Mouse (Mus musculus) kidney, embryonic 15.5 days (tissue): Measurements from ENCODE around the gene Gch1. TPM values are rescaled to one million over a fixed set of nuclear protein-coding genes. Genes with fewer than 3 reads are reported as not detected.

Experiments used
- ATAC-seq: fragments of 200-750 bp; cut with Nextera tagmentation; replicated peaks from 2 replicates; pipeline ENCODE4 v1.8.0; 2017; ENCODE audit warnings: moderate TSS enrichment; ENCODE audit not compliant: low FRiP score
- H3K27ac ChIP-seq: fragments of 300-500 bp; sonication (generic); 2 replicates; pipeline ENCODE4 v1.5.1; 2015; ENCODE audit warnings: mild to moderate bottlenecking, inconsistent platforms
- H3K27me3 ChIP-seq: fragments of 300-500 bp; sonication (generic); 2 replicates; pipeline ENCODE4 v1.6.1; 2015; ENCODE audit warnings: inconsistent platforms
- H3K36me3 ChIP-seq: fragments of 300-500 bp; sonication (generic); 2 replicates; pipeline ENCODE4 v1.6.1; 2015; ENCODE audit warnings: inconsistent platforms
- H3K4me1 ChIP-seq: fragments of 300-500 bp; sonication (generic); 2 replicates; pipeline ENCODE4 v1.6.1; 2015; ENCODE audit warnings: inconsistent platforms
- H3K4me2 ChIP-seq: fragments of 300-500 bp; sonication (generic); 2 replicates; pipeline ENCODE4 v1.6.1; 2015; ENCODE audit warnings: moderate library complexity, mild to moderate bottlenecking, inconsistent platforms
- H3K4me3 ChIP-seq: fragments of 300-500 bp; sonication (generic); replicated peaks from 2 replicates; pipeline ENCODE4 v1.5.1; 2015; ENCODE audit warnings: mild to moderate bottlenecking, inconsistent platforms
- H3K9ac ChIP-seq: fragments of 300-500 bp; sonication (generic); 2 replicates; pipeline ENCODE4 v1.6.1; 2015; ENCODE audit warnings: mild to moderate bottlenecking, inconsistent platforms
- H3K9me3 ChIP-seq: fragments of 300-500 bp; sonication (generic); replicated peaks from 2 replicates; pipeline ENCODE4 v1.6.1; 2016; ENCODE audit warnings: inconsistent platforms
- WGBS: fragments of 180-500 bp; shearing (Covaris S2); methylation state at CpG from one replicate; pipeline ENCODE4 v1.1.7; 2015; ENCODE audit warnings: mixed read lengths; 5-methylcytosine and 5-hydroxymethylcytosine counted together
- polyA plus RNA-seq: library from polyadenylated mRNA; unstranded; fragments of >200 nt; fragmentation: Nextera tagmentation; extraction: Ambion mirVana; gene quantifications from 2 replicates; pipeline ENCODE4 v1.2.1, GENCODE M21; 2015

Gch1 gene
- polyA plus RNA-seq, 1 experiment from 2014 or later: 4.1 TPM

DNA sequence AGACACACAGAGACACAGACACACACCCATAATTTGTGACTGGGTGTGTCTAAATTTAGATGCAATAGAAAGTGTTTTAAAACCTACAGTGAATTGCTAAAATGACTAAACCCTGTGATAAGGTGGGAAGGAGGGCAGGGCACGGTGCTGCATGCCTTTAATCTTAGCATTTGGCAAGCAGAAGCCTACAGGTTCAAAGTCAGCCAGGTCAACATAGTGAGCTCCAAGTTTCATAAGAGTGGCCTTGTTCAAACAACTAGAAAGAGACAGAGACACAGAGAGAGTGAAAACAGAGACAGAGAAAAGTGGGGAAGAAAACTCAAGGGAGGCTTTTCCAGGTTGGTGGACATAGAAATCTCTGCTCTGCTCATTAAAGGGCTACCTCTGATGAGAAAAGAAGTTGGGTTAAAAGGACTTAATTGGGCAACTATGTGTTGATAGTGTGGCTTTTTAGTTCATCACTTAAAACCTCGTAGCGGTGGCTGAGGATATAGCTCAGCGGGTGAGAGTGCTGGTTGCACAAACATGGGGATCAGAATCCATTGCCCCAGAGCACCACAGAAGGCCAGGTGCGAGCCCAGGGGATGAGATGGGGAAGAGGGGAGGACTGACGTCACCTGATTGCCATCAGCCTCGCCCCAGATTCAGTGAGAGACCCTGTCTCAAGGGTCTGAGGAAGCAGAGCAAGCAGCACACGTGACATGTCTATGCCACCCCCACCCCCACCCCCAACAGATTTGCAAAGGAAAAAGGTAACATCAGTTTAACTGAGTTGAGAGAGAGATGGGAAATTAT lies 31.2 kb upstream of the Gch1 start:
- Histone ChIP-seq H3K4me3 (no peak overlapping the region), H3K36me3 (no peaks in the 10 kb centered on the region), H3K27ac (no peak overlapping the region), H3K9ac (no peak overlapping the region), H3K4me1 (no peaks in the 10 kb centered on the region), H3K9me3 (no peaks in the 10 kb centered on the region), H3K27me3 (no peaks in the 10 kb centered on the region), H3K4me2 (no peak overlapping the region)
- WGBS: 84% methylated on average over 8 of the region's 8 CpGs
- ATAC-seq: no peak

DNA sequence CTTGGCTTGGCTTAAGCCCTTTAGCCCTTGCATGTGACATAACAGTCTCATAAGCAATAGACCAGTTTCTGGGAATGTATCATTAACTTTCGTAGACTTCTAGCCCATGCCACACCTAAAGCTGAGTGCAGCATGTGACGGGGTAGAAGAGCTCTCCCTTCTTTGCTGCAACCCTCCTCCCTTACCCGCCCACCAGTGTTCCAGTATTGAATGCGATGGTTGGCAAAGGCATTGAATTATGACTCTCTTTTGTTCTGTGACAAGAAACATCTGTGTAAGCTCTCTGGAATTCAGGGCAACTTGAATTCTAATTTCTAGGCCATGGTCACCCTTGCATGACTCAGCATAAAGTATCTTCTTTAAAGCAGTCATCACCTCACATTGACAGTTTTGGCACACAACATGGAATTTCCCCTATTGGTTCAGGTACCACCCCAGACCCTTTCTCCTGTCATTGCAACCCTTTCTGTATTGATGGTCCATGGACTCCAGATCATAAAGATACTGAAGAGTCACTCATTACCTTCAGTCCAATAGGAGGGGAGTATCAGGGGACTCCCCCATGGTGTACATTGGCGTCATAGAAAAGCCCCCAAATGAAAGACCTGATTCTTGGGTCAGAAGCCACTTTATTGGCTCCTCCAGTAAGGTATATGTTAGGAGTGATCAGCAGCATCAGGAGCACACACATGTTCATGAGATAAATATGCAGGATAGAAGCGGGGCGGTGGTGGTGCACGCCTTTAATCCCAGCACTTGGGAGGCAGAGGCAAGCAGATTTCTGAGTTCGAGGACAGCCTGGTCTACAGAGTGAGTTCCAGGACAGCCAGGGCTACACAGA lies 29.8 kb upstream of the Gch1 start:
- 82% methylated on average over 9 of the region's 9 CpGs for WGBS
- H3K4me2 ChIP-seq: no peak overlapping the region
- H3K27me3 ChIP-seq: no peaks in the 10 kb centered on the region
- no peak overlapping the region for H3K27ac ChIP-seq
- no peaks in the 10 kb centered on the region for H3K9me3 ChIP-seq
- ATAC-seq: no peak
- H3K36me3 ChIP-seq: no peaks in the 10 kb centered on the region
- H3K4me1 ChIP-seq: no peaks in the 10 kb centered on the region
- no peak overlapping the region for H3K4me3 ChIP-seq
- H3K9ac ChIP-seq: no peak overlapping the region

DNA sequence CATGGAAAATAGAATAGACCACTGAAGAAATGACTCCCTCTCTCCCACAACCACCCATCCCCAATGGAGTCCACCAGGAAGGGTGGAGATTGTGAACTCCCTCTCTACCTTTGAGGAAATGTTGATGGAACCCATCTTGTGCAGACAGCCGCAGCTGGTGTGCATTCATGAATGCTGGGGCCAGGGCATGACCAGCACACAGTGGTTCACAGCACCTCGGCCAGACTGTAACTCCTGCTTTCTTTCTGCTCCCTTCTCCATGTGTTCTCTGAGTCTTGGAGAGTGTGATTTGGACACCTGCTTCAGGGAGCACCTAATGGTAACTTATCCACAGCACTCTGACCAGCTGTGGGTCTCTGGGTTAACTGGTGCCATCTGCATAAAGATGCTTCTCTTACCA lies 27.3 kb upstream of the Gch1 start:
- 84% methylated on average over 2 of the region's 2 CpGs for WGBS
- H3K9me3 ChIP-seq: no peaks in the 10 kb centered on the region
- no peak overlapping the region for H3K4me3 ChIP-seq
- H3K9ac ChIP-seq: no peak overlapping the region
- H3K27me3 ChIP-seq: no peaks in the 10 kb centered on the region
- H3K4me1 ChIP-seq: no peaks in the 10 kb centered on the region
- H3K4me2 ChIP-seq: no peak overlapping the region
- no peaks in the 10 kb centered on the region for H3K36me3 ChIP-seq
- ATAC-seq: no peak
- H3K27ac ChIP-seq: no peak overlapping the region

- Histone ChIP-seq H3K4me1 (no peaks in the 10 kb centered on the region), H3K36me3 (no peaks in the 10 kb centered on the region), H3K9ac (no peak overlapping the region), H3K4me3 (no peak overlapping the region), H3K4me2 (no peak overlapping the region), H3K9me3 (no peaks in the 10 kb centered on the region), H3K27me3 (no peaks in the 10 kb centered on the region), H3K27ac (no peak overlapping the region)
- WGBS: 90% methylated on average over 5 of the region's 5 CpGs
- no peak for ATAC-seq
Measured at GRCm38 (mm10) chr14:47214367-47214766, 25.2 kb upstream of the Gch1 start.

DNA sequence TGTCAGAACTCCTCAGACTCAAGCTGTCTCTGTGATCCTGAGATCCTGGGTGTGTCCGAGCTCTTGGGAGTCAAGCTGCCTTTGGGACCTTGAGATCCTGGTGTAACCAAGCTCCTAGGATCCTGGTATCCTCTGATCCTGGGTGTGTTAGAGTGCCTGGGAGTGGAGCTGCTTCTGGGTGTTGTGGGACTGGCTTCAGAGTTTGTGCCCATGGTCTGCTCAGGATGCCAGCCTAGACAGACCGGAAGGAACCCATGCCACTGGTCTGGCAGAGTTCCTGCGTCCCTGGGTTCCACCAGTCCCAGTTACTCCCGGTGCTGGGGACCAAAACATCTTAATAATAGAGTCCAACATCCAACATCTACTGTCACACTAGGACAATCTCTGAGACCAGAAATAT lies 24.1 kb upstream of the Gch1 start:
- Histone ChIP-seq H3K4me2 (no peak overlapping the region), H3K27ac (no peak overlapping the region), H3K4me1 (no peaks in the 10 kb centered on the region), H3K27me3 (no peaks in the 10 kb centered on the region), H3K9me3 (no peaks in the 10 kb centered on the region), H3K9ac (no peak overlapping the region), H3K36me3 (no peaks in the 10 kb centered on the region), H3K4me3 (no peak overlapping the region)
- ATAC-seq: no peak
- WGBS: 78% methylated on average over 4 of the region's 4 CpGs

GRCm38 (mm10) chr14:47209669-47210164 lies 20.5 kb upstream of the Gch1 start:
- no peak for ATAC-seq
- no peak overlapping the region for H3K27ac ChIP-seq
- H3K36me3 ChIP-seq: no peaks in the 10 kb centered on the region
- H3K9ac ChIP-seq: no peak overlapping the region
- H3K9me3 ChIP-seq: no peaks in the 10 kb centered on the region
- WGBS: 91% methylated on average over 4 of the region's 4 CpGs
- no peaks in the 10 kb centered on the region for H3K4me1 ChIP-seq
- no peak overlapping the region for H3K4me2 ChIP-seq
- no peak overlapping the region for H3K4me3 ChIP-seq
- no peaks in the 10 kb centered on the region for H3K27me3 ChIP-seq

GRCm38 (mm10) chr14:47208564-47209493 lies 19.6 kb upstream of the Gch1 start:
- Histone ChIP-seq H3K27me3 (no peaks in the 10 kb centered on the region), H3K9ac (no peak overlapping the region), H3K9me3 (no peaks in the 10 kb centered on the region), H3K36me3 (no peaks in the 10 kb centered on the region), H3K4me2 (no peak overlapping the region), H3K4me1 (no peaks in the 10 kb centered on the region), H3K27ac (no peak overlapping the region), H3K4me3 (no peak overlapping the region)
- WGBS: 88% methylated on average over 12 of the region's 12 CpGs
- no peak for ATAC-seq

- H3K4me3 ChIP-seq: no peak overlapping the region
- no peaks in the 10 kb centered on the region for H3K36me3 ChIP-seq
- no peak overlapping the region for H3K27ac ChIP-seq
- no peak for ATAC-seq
- no peaks in the 10 kb centered on the region for H3K4me1 ChIP-seq
- H3K9ac ChIP-seq: no peak overlapping the region
- 86% methylated on average over 3 of the region's 3 CpGs for WGBS
- H3K27me3 ChIP-seq: no peaks in the 10 kb centered on the region
- H3K9me3 ChIP-seq: no peaks in the 10 kb centered on the region
- no peak overlapping the region for H3K4me2 ChIP-seq
Measured at GRCm38 (mm10) chr14:47206601-47207000, 17.4 kb upstream of the Gch1 start.

DNA sequence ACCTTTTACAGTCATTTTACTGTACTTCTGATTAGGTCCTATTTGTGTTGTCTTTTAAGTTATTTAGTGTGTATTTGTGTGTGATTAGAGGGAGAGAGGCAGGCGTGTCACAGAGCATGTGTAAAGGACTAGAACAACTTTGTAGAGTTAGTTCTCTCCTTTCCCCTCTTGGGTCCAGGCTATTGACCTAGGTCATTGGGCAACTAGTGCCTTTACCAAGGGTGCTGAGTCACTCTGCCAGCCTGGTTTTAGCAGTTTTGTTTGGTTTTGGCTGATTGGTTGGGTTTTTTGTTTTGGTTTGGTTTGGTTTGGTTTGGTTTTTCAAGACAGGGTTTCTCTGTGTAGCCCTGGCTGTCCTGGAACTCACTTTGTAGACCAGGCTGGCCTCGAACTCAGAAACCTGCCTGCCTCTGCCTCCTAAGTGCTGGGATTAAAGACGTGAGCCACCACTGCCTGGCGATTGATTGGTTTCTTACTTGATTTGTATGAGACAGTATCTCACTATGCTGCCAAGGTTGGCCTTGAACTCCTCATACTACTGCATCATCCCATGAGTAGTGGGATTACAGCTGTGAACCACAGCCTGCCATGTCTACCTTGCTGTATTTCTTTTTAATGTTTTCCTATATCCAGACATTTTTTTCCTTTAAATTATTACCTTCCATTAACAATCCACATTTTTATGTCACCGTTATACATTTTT lies 16.2 kb upstream of the Gch1 start:
- Histone ChIP-seq H3K9ac (no peak overlapping the region), H3K27me3 (no peaks in the 10 kb centered on the region), H3K27ac (no peak overlapping the region), H3K9me3 (no peaks in the 10 kb centered on the region), H3K36me3 (no peaks in the 10 kb centered on the region), H3K4me2 (no peak overlapping the region), H3K4me3 (no peak overlapping the region), H3K4me1 (no peaks in the 10 kb centered on the region)
- no peak for ATAC-seq
- 89% methylated on average over 5 of the region's 5 CpGs for WGBS

DNA sequence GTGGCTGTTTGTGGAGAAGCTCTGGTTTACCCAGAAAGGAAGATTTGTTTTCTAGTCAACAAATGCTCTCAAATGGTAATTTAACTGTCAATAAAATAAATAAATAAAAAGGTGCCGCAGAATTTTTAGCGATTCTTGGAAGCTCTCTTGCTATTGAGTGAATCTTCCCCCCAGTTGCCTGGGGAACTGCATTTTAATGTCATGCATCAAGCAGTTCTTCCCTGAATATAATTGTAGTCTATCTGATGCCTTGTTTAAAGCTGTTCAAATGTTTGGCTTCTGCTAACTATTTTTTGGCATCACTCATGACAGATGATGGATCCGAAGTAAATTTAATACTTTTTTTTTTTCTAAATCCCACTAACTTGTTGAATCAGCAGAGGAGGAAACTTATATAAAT lies 8.1 kb upstream of the Gch1 start:
- H3K4me3 ChIP-seq: no peak overlapping the region
- ATAC-seq: no peak
- H3K27me3 ChIP-seq: no peaks in the 10 kb centered on the region
- no peak overlapping the region for H3K4me2 ChIP-seq
- H3K4me1 ChIP-seq: no peaks in the 10 kb centered on the region
- no peak overlapping the region for H3K27ac ChIP-seq
- H3K36me3 ChIP-seq: no peaks in the 10 kb centered on the region
- WGBS: 90% methylated on average over 3 of the region's 3 CpGs
- no peaks in the 10 kb centered on the region for H3K9me3 ChIP-seq
- no peak overlapping the region for H3K9ac ChIP-seq

- H3K4me3 ChIP-seq: no peak overlapping the region
- no peak for ATAC-seq
- 72% methylated on average over 8 of the region's 8 CpGs for WGBS
- H3K36me3 ChIP-seq: no peaks in the 10 kb centered on the region
- no peaks in the 10 kb centered on the region for H3K27me3 ChIP-seq
- no peak overlapping the region for H3K9ac ChIP-seq
- H3K4me1 ChIP-seq: no peaks in the 10 kb centered on the region
- no peak overlapping the region for H3K27ac ChIP-seq
- H3K9me3 ChIP-seq: no peaks in the 10 kb centered on the region
- no peak overlapping the region for H3K4me2 ChIP-seq
Measured at GRCm38 (mm10) chr14:47196711-47197110, 7.5 kb upstream of the Gch1 start.
